Mouse (Mus musculus) right cerebral cortex, postnatal 14 days (tissue): ENCODE measurements around the gene Zscan2.

Experiments used
- DNase-seq: peaks from one replicate; pipeline ENCODE4 v3.0.0; 2022

The Zscan2 gene

GRCm38 (mm10) chr7:80843910-80844640, 16.6 kb upstream of the Zscan2 start:
- no peak for DNase-seq

GRCm38 (mm10) chr7:80844691-80845090, 16.0 kb upstream of the Zscan2 start:
- DNase-seq = no peak

DNA sequence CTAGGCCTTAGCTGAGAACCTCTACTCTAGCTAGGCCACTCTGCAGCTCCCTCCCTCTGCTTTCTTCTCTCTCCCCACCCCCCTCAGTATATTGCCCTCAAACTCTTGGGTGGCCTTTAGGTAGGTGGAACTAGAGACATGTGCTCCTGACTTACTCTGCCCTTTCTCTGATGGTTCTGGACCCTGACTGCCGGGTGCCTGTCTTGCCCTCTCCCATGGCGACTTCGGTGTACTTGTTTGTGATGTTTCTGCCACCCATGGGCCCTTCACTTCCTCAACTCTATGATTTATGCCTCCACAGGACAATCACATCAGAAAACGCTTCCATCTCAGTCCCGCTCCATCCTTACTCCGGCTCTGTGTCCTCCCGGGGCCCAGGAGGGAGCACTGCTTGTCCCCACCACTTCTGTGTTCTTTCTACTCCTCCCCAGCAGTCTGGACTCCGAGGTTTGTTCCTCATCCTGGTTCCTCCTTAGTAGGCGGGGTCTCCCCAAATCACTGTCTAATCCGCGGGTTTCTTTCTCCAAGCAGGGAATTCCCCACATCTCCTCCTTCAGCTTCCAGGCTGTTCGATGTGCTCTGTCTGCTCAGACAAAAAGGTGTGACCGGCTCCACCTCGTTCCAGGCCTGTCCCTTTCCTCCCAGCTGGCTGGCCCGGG, 15.0 kb upstream of the Zscan2 start:
- DNase-seq = no peak

DNA sequence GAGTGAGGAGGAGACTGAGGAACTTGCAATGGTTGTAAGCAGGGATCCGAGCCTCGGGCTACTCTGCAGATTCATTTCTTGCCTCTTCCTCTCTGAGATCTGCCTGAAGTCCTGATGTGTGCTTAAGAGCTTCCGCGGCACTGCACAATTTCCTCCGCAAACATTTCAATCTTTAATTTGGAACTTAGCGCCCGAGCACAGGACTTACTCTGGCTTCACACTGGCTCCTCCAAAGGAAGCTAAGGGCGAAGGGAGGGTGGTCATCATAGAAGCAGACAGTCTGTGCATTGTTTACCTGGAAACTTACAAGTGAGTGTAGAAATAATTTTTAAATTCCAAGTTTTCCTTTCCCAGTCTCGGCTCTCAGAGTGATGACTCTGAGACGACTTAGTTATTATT, 14.4 kb upstream of the Zscan2 start:
- no peak for DNase-seq

- no peak for DNase-seq
Observed at GRCm38 (mm10) chr7:80846709-80847108, 14.0 kb upstream of the Zscan2 start.

DNA sequence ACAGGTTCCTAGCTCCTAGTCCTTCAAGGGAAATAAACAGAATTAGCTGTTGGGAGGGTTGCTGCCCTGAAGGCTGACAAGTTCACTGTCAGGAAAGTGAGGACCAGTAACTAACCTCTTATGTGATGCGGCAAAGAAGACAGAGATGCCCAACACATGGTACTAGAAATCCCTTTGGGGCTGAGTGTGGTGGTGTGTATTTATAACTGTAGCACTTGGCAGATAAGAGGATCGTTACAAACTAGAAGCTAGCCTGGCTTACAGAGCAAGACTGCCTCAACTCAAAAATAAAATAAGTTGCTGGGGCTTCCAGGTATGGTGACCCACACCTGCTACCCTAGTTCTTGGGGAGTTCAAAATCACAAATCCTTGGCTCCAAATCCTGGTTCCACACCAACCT, 11.5 kb upstream of the Zscan2 start:
- DNase-seq = no peak

GRCm38 (mm10) chr7:80849710-80850109, 11.0 kb upstream of the Zscan2 start:
- DNase-seq = no peak

- DNase-seq = no peak
Observed at GRCm38 (mm10) chr7:80850520-80850919, 10.2 kb upstream of the Zscan2 start.

DNA sequence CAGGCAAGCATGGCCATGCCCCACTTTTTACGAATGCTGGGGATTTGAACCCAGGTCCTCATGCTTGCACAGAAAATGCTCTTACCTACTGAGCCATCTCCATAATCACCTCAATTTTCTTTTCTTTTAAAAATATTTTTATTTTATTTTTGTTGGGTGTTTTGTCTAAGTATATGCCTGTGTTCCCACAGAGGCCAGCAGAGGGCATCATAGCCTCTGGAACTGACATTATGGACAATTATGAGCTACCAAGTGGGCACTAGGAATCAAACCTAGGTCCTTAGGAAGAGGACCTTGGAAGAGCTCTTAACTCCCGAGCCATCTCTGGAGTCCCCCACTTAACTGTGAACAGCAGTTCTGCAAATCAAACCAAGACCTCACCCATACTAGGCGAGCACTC, 7.5 kb upstream of the Zscan2 start:
- no peak for DNase-seq

- no peak for DNase-seq
Observed at GRCm38 (mm10) chr7:80855316-80855715, 5.4 kb upstream of the Zscan2 start.

GRCm38 (mm10) chr7:80857181-80857580, 3.5 kb upstream of the Zscan2 start:
- peak; percentile 74 for DNase-seq

DNA sequence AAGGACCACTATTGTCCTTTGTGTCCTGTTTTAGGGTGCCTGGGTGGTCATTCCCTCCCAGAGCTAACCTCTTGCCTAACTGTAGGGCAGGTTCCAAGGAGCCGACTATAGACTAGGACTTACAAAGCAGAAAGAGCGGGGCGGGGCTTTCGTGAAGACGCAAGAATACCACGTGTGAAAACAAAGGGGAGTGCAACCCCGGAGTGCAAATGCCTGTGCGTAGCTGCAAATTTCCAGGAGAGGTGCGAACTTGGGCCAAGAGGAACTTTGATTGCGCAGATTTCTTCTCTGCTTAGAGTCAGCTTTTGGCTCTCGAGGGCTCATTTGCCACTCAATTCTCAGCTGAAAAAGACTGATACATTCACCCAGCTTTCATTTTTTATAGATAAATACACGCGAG, 493 bp upstream of the Zscan2 start:
- peak; percentile 37 for DNase-seq

GRCm38 (mm10) chr7:80862475-80862874, 1.8 kb downstream of the Zscan2 start:
- DNase-seq = no peak

DNA sequence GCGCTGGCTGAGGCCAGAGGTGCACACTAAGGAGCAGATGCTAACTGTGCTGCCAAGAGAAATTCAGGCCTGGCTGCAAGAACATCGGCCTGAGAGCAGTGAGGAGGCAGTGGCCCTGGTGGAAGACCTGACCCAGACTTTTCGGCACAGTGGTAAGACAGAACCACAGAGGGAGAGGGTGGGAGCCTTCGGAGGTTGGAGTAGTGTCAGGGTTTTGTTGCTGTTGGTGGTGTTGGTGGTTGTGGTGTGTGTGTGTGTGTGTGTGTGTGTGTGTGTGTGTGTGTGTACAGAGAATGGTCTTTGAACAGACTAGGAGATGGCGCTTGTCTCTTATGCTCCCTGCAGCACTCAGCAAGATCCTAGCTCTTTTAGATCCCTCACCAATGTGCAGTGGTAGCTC, 2.8 kb downstream of the Zscan2 start:
- no peak for DNase-seq

- no peak for DNase-seq
Observed at GRCm38 (mm10) chr7:80864151-80864550, 3.4 kb downstream of the Zscan2 start.

GRCm38 (mm10) chr7:80864831-80865230, 4.1 kb downstream of the Zscan2 start:
- no peak for DNase-seq

GRCm38 (mm10) chr7:80865521-80865920, 4.8 kb downstream of the Zscan2 start:
- no peak for DNase-seq

DNA sequence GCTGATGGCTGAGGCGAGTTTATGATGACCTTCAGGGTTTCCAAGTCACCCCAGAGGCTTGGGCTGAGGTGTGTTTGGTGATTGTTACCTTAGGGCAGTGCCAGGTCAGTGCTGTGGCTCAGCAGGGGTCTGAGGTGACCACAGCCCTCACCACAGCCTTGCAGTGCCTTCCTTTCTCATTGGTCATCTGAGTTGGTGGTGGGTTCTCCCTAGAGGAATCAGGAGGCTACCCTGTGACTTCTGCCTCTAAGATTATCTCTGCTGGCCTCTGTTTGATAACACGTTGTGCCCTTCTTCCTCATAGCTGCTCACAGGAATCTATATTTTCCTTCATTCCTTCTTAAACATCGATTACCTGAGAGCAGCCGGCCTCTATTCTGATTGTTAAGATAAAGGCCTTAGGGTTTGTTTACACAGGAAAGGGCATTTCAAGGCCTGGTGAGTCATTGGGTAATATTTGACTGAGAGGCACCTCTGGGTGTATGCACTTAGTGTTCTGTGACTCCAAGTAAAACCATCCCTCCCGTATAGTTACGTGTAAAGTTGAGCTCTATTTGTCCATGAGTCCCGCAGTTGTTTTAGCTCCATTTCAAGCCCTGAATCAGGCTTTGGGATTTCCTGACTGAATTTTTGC, 5.9 kb downstream of the Zscan2 start:
- no peak for DNase-seq

GRCm38 (mm10) chr7:80868686-80869085, 8.0 kb downstream of the Zscan2 start:
- no peak for DNase-seq

DNA sequence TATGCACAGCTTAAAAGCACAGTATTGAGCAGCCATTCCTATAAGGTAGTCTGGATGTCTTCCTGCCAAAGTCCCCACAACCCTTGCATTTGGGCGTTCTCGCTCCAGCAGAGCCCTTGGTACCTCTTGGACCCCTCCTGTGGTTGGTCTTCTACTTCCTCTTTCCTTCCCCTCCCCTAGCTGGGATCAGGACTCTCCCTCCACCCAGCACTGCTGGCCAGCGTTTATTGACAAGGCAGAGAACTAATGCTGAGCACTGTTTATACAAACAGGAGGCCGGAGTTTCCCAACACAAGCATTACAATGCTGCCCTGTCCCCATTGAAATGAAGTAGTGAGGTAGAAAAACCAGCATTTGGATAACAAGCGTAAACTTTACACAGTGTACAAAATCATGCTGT, 12.3 kb downstream of the Zscan2 start:
- DNase-seq = no peak

GRCm38 (mm10) chr7:80873631-80874030, 12.9 kb downstream of the Zscan2 start:
- no peak for DNase-seq

DNA sequence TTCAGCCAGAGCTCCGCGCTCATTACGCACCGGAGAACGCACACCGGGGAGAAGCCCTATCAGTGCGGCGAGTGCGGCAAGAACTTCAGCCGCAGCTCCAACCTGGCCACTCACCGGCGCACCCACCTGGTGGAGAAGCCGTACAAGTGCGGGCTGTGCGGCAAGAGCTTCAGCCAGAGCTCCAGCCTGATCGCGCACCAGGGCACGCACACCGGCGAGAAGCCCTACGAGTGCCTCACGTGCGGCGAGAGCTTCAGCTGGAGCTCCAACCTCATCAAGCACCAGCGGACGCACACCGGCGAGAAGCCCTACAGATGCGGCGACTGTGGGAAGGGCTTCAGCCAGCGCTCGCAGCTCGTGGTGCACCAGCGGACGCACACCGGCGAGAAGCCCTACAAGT, 15.0 kb downstream of the Zscan2 start:
- no peak for DNase-seq

DNA sequence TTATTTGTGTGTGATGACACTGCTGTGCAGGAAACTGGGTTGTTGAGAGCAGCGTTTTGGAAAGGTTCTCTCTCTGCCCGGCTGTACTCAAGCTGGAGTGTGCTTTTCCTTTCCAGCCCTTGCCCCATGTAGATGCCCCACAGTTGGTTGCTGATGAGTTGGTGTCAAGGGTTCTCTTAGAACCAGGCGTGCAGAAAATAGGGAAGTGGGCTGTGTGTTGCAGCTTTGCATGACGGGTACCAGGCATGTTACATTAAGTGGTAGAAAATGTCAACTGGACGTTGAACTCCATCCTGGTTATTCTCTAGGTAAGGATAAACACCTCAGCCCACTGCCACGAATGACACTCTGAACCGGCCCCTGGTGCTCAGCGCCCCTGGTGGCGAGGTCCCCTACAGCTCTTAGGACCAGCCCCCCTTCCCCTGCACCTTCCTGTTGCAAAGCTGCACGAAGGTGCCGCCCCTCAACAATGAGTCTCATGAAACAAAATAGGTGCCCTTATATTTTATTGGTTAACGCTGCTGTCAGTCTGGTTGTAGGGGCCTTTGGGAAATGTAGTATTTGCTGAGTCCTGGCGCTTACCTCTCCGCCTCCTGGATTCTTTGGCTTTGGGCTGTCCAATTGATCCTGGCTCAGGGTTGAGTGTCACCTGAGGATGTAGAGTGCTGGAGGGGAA, 22.2 kb downstream of the Zscan2 start:
- peak; percentile 70 for DNase-seq

- no peak for DNase-seq
Observed at GRCm38 (mm10) chr7:80885666-80886065, 24.9 kb downstream of the Zscan2 start.
